Mouse (Mus musculus) spleen, adult 12 weeks (tissue): ENCODE results near the gene Tmprss4.

Experiments used
- DNase-seq: peaks from one replicate; pipeline ENCODE4 v3.0.0; 2022; ENCODE audit warnings: low spot score

Gene Tmprss4

GRCm38 (mm10) chr9:45203797-45204410 lies at the start of gene Tmprss4:
TSS of gene Tmprss4 (minus strand) at chr9:45204092.
- no peak for DNase-seq

- no peak for DNase-seq
Observed at GRCm38 (mm10) chr9:45252395-45252794, 48.5 kb upstream of the Tmprss4 start.

- no peak for DNase-seq
Observed at GRCm38 (mm10) chr9:45251990-45252389, 48.1 kb upstream of the Tmprss4 start.

- DNase-seq: no peak
Observed at GRCm38 (mm10) chr9:45251281-45251680, 47.4 kb upstream of the Tmprss4 start.

- DNase-seq: no peak
Observed at GRCm38 (mm10) chr9:45250306-45250705, 46.4 kb upstream of the Tmprss4 start.

GRCm38 (mm10) chr9:45247536-45247935 lies 43.6 kb upstream of the Tmprss4 start:
- DNase-seq: no peak

GRCm38 (mm10) chr9:45246060-45246459 lies 42.2 kb upstream of the Tmprss4 start:
- DNase-seq: peak; percentile 39

- no peak for DNase-seq
Observed at GRCm38 (mm10) chr9:45245432-45245831, 41.5 kb upstream of the Tmprss4 start.

GRCm38 (mm10) chr9:45241397-45241796 lies 37.5 kb upstream of the Tmprss4 start:
- no peak for DNase-seq

GRCm38 (mm10) chr9:45236744-45237143 lies 32.9 kb upstream of the Tmprss4 start:
- no peak for DNase-seq

- no peak for DNase-seq
Observed at GRCm38 (mm10) chr9:45235668-45236227, 31.9 kb upstream of the Tmprss4 start.

GRCm38 (mm10) chr9:45229359-45229758 lies 25.5 kb upstream of the Tmprss4 start:
- no peak for DNase-seq

GRCm38 (mm10) chr9:45221567-45221966 lies 17.7 kb upstream of the Tmprss4 start:
- peak; percentile 72 for DNase-seq

- DNase-seq: no peak
Observed at GRCm38 (mm10) chr9:45219644-45220043, 15.8 kb upstream of the Tmprss4 start.

GRCm38 (mm10) chr9:45215526-45216179 lies 11.8 kb upstream of the Tmprss4 start:
- no peak for DNase-seq

- no peak for DNase-seq
Observed at GRCm38 (mm10) chr9:45212001-45212400, 8.1 kb upstream of the Tmprss4 start.

- no peak for DNase-seq
Observed at GRCm38 (mm10) chr9:45207015-45207743, 3.3 kb upstream of the Tmprss4 start.

- DNase-seq: no peak
Observed at GRCm38 (mm10) chr9:45206121-45206520, 2.2 kb upstream of the Tmprss4 start.

- no peak for DNase-seq
Observed at GRCm38 (mm10) chr9:45205143-45205542, 1.3 kb upstream of the Tmprss4 start.

- DNase-seq: no peak
Observed at GRCm38 (mm10) chr9:45202021-45202798, 1.7 kb downstream of the Tmprss4 start.

- DNase-seq: no peak
Observed at GRCm38 (mm10) chr9:45201319-45201947, 2.5 kb downstream of the Tmprss4 start.

GRCm38 (mm10) chr9:45197549-45197948 lies 6.3 kb downstream of the Tmprss4 start:
- no peak for DNase-seq
